Mouse (Mus musculus): ENCODE results near the gene Adam23. TPM values are rescaled to one million over a fixed set of nuclear protein-coding genes. Genes with fewer than 3 reads are reported as not detected.
"Not testable (repeated sequence)": the region's sequence is repeated elsewhere in the genome, so short reads cannot be mapped to it uniquely, and the experiment has no call there.

Gene Adam23
- polyA plus RNA-seq, 1 experiment = 0.40 TPM

DNA sequence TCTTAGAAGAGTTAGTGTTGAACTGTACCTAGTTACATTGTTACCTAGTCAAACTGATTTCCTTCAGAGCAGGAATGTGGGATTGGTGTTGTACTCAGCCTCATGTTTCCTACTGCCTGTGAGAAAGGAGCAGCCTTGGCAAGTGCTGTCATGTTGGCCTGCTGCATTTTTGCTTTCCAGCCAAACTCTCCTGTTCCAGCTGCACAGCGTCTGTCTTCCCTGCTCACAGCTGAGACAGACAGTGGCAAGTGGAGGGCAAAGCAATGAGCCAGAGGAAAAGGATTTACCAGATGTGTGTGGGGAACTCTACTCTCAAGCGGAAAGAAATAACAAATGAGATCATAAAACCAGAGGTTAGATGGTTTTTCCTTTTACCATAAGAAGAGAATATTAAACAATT lies 182.5 kb downstream of the Adam23 start:
- no peak overlapping the region for H3K27ac ChIP-seq (ENCODE audit: insufficient read depth, low read depth, low read length)
- H3K4me1 ChIP-seq (ENCODE audit: control insufficient read depth, insufficient read depth, low read length) = no peaks in the 10 kb centered on the region
- H3K4me3 ChIP-seq (ENCODE audit: insufficient read depth, low read length) = no peak overlapping the region
- TF ChIP-seq CTCF (IDR thresholded peaks at IDR 0.05; ENCODE audit: low read depth, low read length) (no peak), POLR2A (IDR thresholded peaks at IDR 0.05; ENCODE audit: borderline replicate concordance, low read depth, low read length) (no peak)

DNA sequence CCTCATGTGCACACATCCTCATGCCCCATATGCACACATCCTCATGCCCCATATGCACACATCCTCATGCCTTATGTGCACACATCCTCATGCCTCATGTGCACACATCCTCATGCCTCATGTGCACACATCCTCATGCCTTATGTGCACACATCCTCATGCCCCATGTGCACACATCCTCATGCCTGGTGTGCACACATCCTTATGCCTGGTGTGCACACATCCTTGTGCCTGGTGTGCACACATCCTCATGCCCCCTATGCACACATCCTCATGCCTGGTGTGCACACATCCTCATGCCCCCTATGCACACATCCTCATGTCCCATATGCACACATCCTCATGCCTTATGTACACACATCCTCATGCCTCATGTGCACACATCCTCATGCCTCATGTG lies 184.7 kb downstream of the Adam23 start:
- H3K27ac ChIP-seq (ENCODE audit: insufficient read depth, low read depth, low read length); H3K4me1 ChIP-seq (ENCODE audit: control insufficient read depth, insufficient read depth, low read length); H3K4me3 ChIP-seq (ENCODE audit: insufficient read depth, low read length): not testable (repeated sequence)

DNA sequence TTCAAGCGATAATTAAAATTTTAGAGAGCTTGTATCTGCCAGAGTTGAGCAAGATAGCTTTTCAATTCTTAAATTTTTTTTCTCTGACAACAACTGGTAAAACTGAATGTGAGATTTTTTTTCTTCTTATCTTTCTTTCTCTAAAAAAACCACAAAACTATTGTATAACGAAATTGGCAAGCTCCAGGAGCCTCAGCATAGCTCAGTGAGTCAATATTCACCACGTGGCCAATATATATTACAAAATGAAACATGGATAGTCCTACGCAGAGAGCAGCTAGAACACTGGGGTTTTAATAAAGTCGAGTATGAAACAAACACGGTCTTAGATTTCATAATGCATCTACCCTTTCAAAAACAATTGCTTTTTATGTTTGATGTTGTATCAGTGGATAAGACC lies 194.2 kb downstream of the Adam23 start:
- no peaks in the 10 kb centered on the region for H3K4me1 ChIP-seq (ENCODE audit: control insufficient read depth, insufficient read depth, low read length)
- H3K27ac ChIP-seq (ENCODE audit: insufficient read depth, low read depth, low read length) = no peak overlapping the region
- no peak for TF ChIP-seq POLR2A (IDR thresholded peaks at IDR 0.05; ENCODE audit: borderline replicate concordance, low read depth, low read length)
- H3K4me3 ChIP-seq (ENCODE audit: insufficient read depth, low read length) = no peak overlapping the region

Other genes starting within 250 kb of the Adam23 start
- gene Gpr1, start 231.3 kb upstream of the Adam23 start, polyA plus RNA-seq (2012; ENCODE audit: insufficient read depth, insufficient read length, missing spikeins) = not detected in 2 replicates
- gene Zdbf2, start 172.6 kb upstream of the Adam23 start, polyA plus RNA-seq (2012; ENCODE audit: insufficient read depth, insufficient read length, missing spikeins) = 0.08 TPM in 1 of 2 replicates, not detected in the other
- not detected in 2 replicates for gene Gm39653, start 170.1 kb downstream of the Adam23 start, polyA plus RNA-seq (2012; ENCODE audit: insufficient read depth, insufficient read length, missing spikeins)
- not detected in 2 replicates for gene Dytn, start 241.0 kb downstream of the Adam23 start, polyA plus RNA-seq (2012; ENCODE audit: insufficient read depth, insufficient read length, missing spikeins)